Mouse (Mus musculus) lung, postnatal 0 days (tissue): ENCODE results near the gene Car11. TPM values are rescaled to one million over a fixed set of nuclear protein-coding genes. Genes with fewer than 3 reads are reported as not detected.

Source experiments
- ATAC-seq: fragments of 200-750 bp; cut with Nextera tagmentation; 2 replicates; pipeline ENCODE4 v1.8.0; 2017; ENCODE audit warnings: moderate library complexity
- DNase-seq: peaks from one replicate; pipeline ENCODE4 v3.0.0-alpha.2; 2016; ENCODE audit warnings: low spot score
- H3K27ac ChIP-seq: fragments of 300-500 bp; sonication (generic); 2 replicates; pipeline ENCODE4 v1.5.1; 2014; ENCODE audit warnings: antibody characterized with exemption, mild to moderate bottlenecking, low read length, mixed read lengths
- H3K27me3 ChIP-seq: fragments of 300-500 bp; sonication (generic); replicated peaks from 2 replicates; pipeline ENCODE4 v1.6.1; 2014; ENCODE audit warnings: low read length, mixed read lengths; ENCODE audit not compliant: insufficient read depth
- H3K36me3 ChIP-seq: fragments of 300-500 bp; sonication (generic); 2 replicates; pipeline ENCODE4 v1.6.1; 2014; ENCODE audit warnings: low read length, mixed read lengths; ENCODE audit not compliant: insufficient read depth
- H3K4me1 ChIP-seq: fragments of 300-500 bp; sonication (generic); 2 replicates; pipeline ENCODE4 v1.6.1; 2014; ENCODE audit warnings: antibody characterized with exemption, low read depth, low read length, mixed read lengths; ENCODE audit not compliant: insufficient read depth
- H3K4me2 ChIP-seq: fragments of 300-500 bp; sonication (generic); replicated peaks from 2 replicates; pipeline ENCODE4 v1.6.1; 2014; ENCODE audit warnings: low read depth, mild to moderate bottlenecking, low read length, moderate library complexity, mixed read lengths
- H3K4me3 ChIP-seq: fragments of 300-500 bp; sonication (generic); 2 replicates; pipeline ENCODE4 v1.5.1; 2014; ENCODE audit warnings: low read depth, low read length
- H3K9ac ChIP-seq: fragments of 300-500 bp; sonication (generic); replicated peaks from 2 replicates; pipeline ENCODE4 v1.6.1; 2014; ENCODE audit warnings: low read depth, mild to moderate bottlenecking
- H3K9me3 ChIP-seq: fragments of 300-500 bp; sonication (generic); 2 replicates; pipeline ENCODE4 v1.6.1; 2016; ENCODE audit warnings: low read length, mixed read lengths
- CTCF ChIP-seq: IDR thresholded peaks from 2 replicates; pipeline ENCODE4 v1.5.1; 2016; ENCODE audit warnings: antibody characterized with exemption, mild to moderate bottlenecking
- EP300 ChIP-seq: IDR thresholded peaks from 2 replicates; pipeline ENCODE4 v1.6.1; 2016; ENCODE audit warnings: antibody characterized with exemption, mild to moderate bottlenecking, control low read depth
- WGBS: fragments of 180-500 bp; shearing (Covaris S2); extraction: QIAGEN DNeasy Blood & Tissue Kit; methylation state at CpG from one replicate; pipeline ENCODE4 v1.1.7; 2014; 5-methylcytosine and 5-hydroxymethylcytosine counted together
- polyA plus RNA-seq: library from polyadenylated mRNA; unstranded; fragments of >200 nt; fragmentation: Nextera tagmentation; extraction: Ambion mirVana; gene quantifications from 2 replicates; pipeline ENCODE4 v1.2.1, GENCODE M21; 2015

The Car11 gene
- polyA plus RNA-seq, 1 experiment from 2014 or later: 1.5 TPM

- Histone ChIP-seq H3K27me3 (peaks cover 13% of the 10 kb centered on the region; the same call in 1 of the 2 replicates), H3K9me3 (no peaks in the 10 kb centered on the region), H3K36me3 (no peaks in the 10 kb centered on the region), H3K4me3 (no peak overlapping the region), H3K4me2 (peak overlapping the region; percentile 95), H3K4me1 (peaks cover 39% of the 10 kb centered on the region), H3K27ac (peak overlapping the region; percentile 81), H3K9ac (no peak overlapping the region)
- WGBS: 35% methylated on average over 12 of the region's 12 CpGs
- no peak for DNase-seq
- ATAC-seq: no peak
- no peak for TF ChIP-seq EP300
- no peak for TF ChIP-seq CTCF
These were observed 3.9 kb downstream of the Car11 start for GRCm38 (mm10) chr7:45703521-45704033.

DNA sequence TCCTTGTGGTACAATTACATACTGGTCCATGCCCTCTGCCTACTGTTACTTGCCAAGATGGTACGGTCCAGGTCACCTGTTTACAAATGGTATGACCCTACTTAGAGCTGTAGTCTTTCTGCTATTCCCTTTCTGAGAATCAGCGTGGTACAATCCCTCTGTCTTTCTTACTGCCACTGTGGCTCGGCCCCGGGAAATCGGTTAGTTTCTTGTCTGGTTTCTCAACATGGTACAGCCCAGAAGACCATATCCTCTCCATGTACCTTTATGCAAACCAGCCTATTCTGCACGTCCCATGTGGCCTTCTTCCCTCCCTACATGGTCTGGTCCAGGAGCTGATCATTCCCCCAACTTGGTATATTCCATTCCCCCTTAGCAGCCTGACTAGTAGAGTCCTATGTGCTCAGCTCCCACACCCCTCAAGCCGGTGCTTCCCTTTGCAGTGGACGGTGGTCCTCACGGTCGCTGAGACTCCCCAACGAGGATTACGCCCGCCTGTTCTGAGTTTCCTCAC is 4.5 kb downstream of the Car11 start:
- 3% methylated on average over 13 of the region's 13 CpGs for WGBS
- peak overlapping the region; percentile 27 for H3K4me3 ChIP-seq
- ATAC-seq (peak; percentile 37), DNase-seq (peak; percentile 93)
- no peaks in the 10 kb centered on the region for H3K36me3 ChIP-seq
- H3K27ac ChIP-seq: peak overlapping the region; percentile 81
- no peaks in the 10 kb centered on the region for H3K9me3 ChIP-seq
- H3K27me3 ChIP-seq: peaks cover 11% of the 10 kb centered on the region; the same call in 1 of the 2 replicates
- H3K4me1 ChIP-seq: peaks cover 42% of the 10 kb centered on the region
- TF ChIP-seq CTCF (no peak), EP300 (no peak)
- peak overlapping the region; percentile 95 for H3K4me2 ChIP-seq
- peak overlapping the region; percentile 32; the same call in 1 of the 2 replicates for H3K9ac ChIP-seq

DNA sequence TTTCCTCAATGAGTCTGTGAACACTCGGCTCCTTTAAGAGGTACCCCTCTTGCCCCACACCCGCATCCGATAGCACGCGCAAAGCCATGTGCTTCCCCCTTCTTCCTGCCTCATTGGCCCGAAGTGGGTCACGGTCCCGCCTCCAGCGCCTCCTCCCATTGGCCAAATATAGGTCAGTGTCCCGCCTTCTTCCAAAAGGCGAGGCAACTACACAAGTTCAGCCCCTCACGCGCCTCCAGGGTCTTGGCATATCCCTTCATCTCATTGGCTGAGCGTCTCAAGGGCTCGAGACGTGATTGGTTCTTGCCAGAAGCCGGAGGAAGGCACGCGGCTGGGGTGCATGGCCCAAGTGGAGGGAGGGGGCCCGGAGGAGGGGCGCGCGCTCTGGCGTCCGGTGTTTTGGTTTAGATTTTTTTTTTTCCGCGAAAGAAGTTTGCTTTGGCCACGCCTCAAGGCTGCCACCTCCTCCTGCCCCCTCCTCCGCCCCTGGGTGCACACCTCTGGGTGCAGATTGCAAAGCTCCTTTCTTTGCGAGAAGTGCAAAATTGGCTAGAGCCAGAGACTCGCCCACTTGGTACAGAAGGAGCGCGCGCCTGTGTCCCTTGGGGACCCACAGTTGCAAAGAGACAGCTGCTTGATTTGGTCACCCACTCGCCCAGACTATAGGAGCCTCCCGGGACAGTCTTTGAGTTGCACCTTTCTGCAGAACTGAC is 5.2 kb downstream of the Car11 start, which contains the start of gene Dbp:
Gene Dbp, plus strand, starts transcription at position 359 of the 713 bp plus-strand sequence.
- Histone ChIP-seq H3K36me3 (no peaks in the 10 kb centered on the region), H3K27ac (peak within 1 kb of the TSS; percentile 81), H3K4me2 (peak within 1 kb of the TSS; percentile 95), H3K9me3 (no peaks in the 10 kb centered on the region), H3K4me3 (peak within 1 kb of the TSS; percentile 51), H3K4me1 (peaks cover 40% of the 10 kb centered on the region), H3K27me3 (peaks cover 7% of the 10 kb centered on the region; the same call in 1 of the 2 replicates), H3K9ac (peak within 1 kb of the TSS; percentile 39; the same call in 1 of the 2 replicates)
- TF ChIP-seq CTCF (no peak), EP300 (peak; percentile 52; the same call in 1 of the 2 replicates)
- peak; percentile 99 for DNase-seq
- ATAC-seq: peak; percentile 89
- under 1% methylated on average over 35 of the region's 36 CpGs for WGBS

GRCm38 (mm10) chr7:45705443-45705864 is 5.8 kb downstream of the Car11 start:
- Histone ChIP-seq H3K9ac (peak overlapping the region; percentile 39; the same call in 1 of the 2 replicates), H3K36me3 (0 out of 2 replicates have a peak, but pooled peaks cover 3% of the 10 kb centered on the region), H3K4me1 (peaks cover 36% of the 10 kb centered on the region), H3K27me3 (peaks cover 1% of the 10 kb centered on the region; the same call in 1 of the 2 replicates), H3K4me2 (peak overlapping the region; percentile 95), H3K4me3 (peak overlapping the region; percentile 51), H3K9me3 (no peaks in the 10 kb centered on the region), H3K27ac (peak overlapping the region; percentile 70)
- ATAC-seq (no peak; the same call in 1 of the 2 replicates), DNase-seq (no peak)
- peak; percentile 24; the same call in 1 of the 2 replicates for TF ChIP-seq CTCF
- TF ChIP-seq EP300: no peak
- under 1% methylated on average over 21 of the region's 21 CpGs for WGBS

DNA sequence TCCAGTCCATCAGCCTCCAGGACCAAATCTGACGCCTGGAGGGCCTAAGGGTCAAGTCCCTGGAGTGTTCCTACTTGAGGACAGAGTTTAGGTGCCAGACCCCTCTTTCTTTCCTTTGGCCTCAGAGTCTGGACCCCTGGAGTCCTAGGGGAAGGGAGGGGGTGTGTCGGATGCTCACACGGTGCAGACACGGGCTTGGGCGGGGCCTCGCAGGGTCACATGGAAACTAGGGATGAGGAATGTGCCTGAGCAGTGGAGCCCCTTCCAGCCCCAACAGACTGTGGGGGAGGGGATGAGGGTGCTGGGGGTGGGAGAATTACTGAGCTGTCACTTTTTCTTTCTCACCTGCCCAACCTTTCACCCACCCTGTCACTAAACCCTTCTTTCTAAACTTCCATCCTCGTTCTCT is 6.2 kb downstream of the Car11 start:
- H3K36me3 ChIP-seq: peaks cover 7% of the 10 kb centered on the region; the same call in 1 of the 2 replicates
- H3K27me3 ChIP-seq: no peaks in the 10 kb centered on the region
- ATAC-seq (no peak), DNase-seq (peak; percentile 70)
- H3K4me3 ChIP-seq: peak overlapping the region; percentile 51
- no peak for TF ChIP-seq CTCF
- no peak for TF ChIP-seq EP300
- peaks cover 33% of the 10 kb centered on the region for H3K4me1 ChIP-seq
- peak overlapping the region; percentile 95 for H3K4me2 ChIP-seq
- no peaks in the 10 kb centered on the region for H3K9me3 ChIP-seq
- peak overlapping the region; percentile 85 for H3K27ac ChIP-seq
- 7% methylated on average over 7 of the region's 7 CpGs for WGBS
- peak overlapping the region; percentile 70 for H3K9ac ChIP-seq

DNA sequence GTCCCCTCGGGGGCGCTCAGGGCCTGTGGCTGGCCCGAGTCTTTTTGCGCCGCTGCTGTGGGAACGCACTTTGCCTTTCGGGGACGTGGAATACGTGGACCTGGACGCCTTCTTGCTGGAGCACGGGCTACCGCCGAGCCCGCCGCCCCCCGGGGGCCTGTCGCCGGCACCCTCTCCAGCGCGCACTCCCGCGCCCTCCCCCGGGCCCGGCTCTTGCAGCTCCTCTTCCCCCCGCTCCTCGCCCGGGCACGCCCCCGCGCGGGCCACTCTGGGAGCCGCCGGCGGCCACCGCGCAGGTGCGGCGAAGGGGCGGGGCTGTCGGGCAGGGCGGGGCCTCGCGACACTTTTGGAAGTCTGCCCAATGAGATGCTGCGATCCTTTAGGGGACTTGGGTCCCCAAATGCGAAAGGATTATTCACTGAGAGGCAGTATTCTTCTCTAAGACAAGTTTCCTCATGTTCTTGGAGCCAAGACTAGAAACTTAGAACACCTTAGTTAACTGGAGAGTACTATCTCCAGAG is 7.1 kb downstream of the Car11 start:
- peak overlapping the region; percentile 95 for H3K4me2 ChIP-seq
- H3K36me3 ChIP-seq: peaks cover 8% of the 10 kb centered on the region
- peak; percentile 14 for ATAC-seq
- DNase-seq: peak; percentile 87
- TF ChIP-seq EP300: no peak
- peak; percentile 13; the same call in 1 of the 2 replicates for TF ChIP-seq CTCF
- H3K9me3 ChIP-seq: no peaks in the 10 kb centered on the region
- peaks cover 33% of the 10 kb centered on the region for H3K4me1 ChIP-seq
- peak overlapping the region; percentile 51 for H3K4me3 ChIP-seq
- peak overlapping the region; percentile 85 for H3K27ac ChIP-seq
- H3K27me3 ChIP-seq: no peaks in the 10 kb centered on the region
- under 1% methylated on average over 37 of the region's 45 CpGs for WGBS
- H3K9ac ChIP-seq: peak overlapping the region; percentile 70
